Mouse (Mus musculus) layer of hippocampus, adult 11-12 months (tissue): Measurements from ENCODE around the gene Lekr1.

Experiments
- DNase-seq: peaks from one replicate; pipeline ENCODE4 v3.0.0; 2022; ENCODE audit warnings: low spot score

Lekr1 gene

GRCm38 (mm10) chr3:65656902-65657660 lies 8.9 kb upstream of the Lekr1 start:
- no peak for DNase-seq

- DNase-seq: no peak
Observed at GRCm38 (mm10) chr3:65658081-65658612, 7.9 kb upstream of the Lekr1 start.

GRCm38 (mm10) chr3:65658721-65659619 lies 7.1 kb upstream of the Lekr1 start:
- peak; percentile 79 for DNase-seq

GRCm38 (mm10) chr3:65659620-65659932 lies 6.5 kb upstream of the Lekr1 start:
- DNase-seq: no peak

- no peak for DNase-seq
Observed at GRCm38 (mm10) chr3:65660336-65660735, 5.7 kb upstream of the Lekr1 start.

DNA sequence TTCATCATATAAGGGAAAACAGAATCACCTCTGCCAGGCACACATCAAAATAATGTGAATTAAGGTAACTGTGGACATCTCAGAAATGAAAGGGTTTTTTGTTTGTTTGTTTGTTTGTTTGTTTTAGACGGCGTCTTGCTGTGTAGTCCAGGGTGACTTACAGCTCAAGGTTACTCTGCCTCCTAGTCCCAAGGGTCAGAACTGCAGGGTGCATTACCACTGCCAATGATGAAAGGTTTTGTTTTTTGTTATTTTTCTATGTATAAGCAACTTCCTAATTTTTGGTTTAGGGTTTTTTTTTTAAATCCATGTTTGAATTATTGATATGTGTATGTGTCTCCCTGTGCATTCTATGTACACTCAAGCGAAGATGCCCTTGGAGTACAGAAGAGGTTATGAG lies 4.3 kb upstream of the Lekr1 start:
- DNase-seq: no peak

DNA sequence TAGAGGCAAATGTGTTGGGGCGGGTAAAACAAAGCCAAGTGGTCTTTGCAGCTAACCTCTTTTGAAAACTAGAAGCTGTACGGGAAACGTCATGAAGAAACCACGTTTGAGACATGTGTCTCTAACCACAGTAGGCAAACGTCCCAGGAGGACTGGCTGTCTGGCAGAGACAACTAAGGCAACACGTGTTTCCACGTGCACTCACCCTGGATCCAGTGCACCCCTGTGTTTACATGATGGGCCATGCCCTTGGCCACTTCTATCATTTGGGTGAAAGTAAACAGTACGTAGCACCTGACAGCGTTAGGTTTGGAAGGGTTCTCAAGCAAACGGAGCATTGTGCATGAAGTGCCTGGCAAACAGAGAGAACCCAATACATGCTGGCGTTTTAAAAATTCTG lies 2.9 kb upstream of the Lekr1 start:
- DNase-seq: no peak

GRCm38 (mm10) chr3:65670216-65670615 lies 4.2 kb downstream of the Lekr1 start:
- no peak for DNase-seq

- no peak for DNase-seq
Observed at GRCm38 (mm10) chr3:65673725-65674124, 7.7 kb downstream of the Lekr1 start.

GRCm38 (mm10) chr3:65680612-65681011 lies 14.6 kb downstream of the Lekr1 start:
- DNase-seq: no peak

DNA sequence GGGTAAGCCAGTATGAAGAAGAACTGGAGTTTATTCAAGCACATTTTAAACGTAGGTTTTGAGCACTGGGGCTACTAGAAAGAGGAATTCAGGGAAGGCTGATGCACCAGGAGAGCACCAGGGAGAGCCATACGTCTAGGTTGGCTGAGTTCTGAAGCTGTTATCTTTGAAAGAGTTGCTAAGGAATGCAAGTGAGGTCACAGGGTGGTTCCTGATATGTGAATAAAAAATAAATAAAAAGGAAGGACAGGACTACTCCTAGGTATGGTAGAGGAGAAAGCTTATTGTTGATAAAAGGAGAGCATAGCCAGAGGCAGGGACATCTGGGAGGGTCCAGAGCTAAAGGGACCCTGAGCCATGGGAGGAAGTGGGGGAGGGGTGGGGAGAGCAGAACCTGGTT lies 23.7 kb downstream of the Lekr1 start:
- DNase-seq: no peak

DNA sequence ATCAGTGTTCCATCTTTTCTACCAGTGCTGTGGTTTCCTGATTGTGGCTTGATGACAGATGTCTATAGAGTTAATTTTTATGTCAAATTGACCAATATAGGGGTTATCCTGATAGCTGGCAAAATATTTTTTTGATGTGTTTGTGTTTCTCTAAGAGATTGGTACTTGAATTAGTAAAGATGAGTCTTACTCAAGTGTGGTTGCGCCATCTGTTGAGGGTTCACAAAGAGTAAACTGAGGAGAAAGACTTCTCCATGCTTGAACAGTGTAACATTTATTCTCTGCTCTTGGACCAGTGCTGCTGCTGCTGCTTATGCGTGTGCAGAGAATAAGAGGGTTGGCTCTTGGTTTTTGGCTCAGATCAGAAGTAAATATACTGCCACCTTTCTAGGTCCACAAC lies 24.8 kb downstream of the Lekr1 start:
- no peak for DNase-seq

GRCm38 (mm10) chr3:65699704-65700103 lies 33.7 kb downstream of the Lekr1 start:
- no peak for DNase-seq

DNA sequence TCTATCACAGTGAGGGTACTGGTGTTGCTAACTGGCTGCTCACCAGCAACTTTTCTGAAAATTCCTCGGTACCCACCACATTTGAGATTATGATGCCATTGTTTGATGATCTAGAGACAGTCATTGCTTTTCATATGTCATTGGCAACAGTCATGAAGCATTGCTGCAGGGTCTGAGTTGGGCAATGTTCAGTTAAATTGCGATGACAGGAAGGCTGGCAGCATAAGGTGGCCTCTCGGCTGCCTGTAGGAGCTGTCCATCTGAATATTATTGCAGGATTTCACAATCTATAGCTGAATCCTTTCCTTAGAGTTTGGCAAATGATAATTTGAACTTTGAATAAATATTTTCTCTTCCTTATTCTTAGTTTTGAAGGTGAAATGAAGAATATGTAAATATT lies 48.3 kb downstream of the Lekr1 start:
- DNase-seq: no peak

GRCm38 (mm10) chr3:65717406-65717805 lies 51.4 kb downstream of the Lekr1 start:
- DNase-seq: no peak

DNA sequence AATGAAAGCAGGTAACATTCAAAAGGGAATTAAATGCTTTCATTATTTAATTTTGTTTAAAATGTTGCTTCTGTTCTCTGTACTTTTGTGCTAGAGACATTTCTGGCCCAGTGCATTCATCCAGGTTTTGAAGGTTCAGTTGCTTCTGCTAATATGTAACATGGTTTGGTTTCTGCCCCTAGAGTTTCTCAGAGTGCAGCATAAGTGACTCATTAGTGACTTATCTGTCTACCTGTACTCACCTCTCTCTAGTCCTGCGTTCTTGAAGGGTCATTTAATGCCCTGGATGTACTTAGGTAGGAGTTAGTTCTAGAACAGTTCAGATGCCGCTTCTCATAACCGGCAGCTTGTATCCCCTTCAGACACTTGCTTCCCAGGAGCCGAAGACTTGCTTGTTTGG lies 56.9 kb downstream of the Lekr1 start:
- DNase-seq: no peak

DNA sequence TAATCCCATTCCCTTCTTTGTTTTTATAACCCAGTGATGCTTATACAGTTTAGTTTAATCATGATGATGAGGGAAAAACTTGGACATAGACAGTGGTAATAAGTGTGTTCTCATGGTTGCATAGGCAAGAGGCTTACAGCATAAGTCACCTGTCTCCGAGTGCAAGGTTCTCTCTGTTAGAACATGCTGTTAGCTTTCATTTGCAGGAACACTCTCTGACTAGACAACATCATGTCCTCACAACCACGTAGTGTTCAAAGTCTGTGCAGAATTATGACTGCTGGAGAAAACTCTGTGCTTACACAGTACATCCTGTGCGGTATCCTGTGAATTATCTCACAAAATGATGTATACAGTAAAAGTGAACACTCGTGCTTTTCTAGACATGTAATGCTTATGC lies 57.6 kb downstream of the Lekr1 start:
- no peak for DNase-seq

DNA sequence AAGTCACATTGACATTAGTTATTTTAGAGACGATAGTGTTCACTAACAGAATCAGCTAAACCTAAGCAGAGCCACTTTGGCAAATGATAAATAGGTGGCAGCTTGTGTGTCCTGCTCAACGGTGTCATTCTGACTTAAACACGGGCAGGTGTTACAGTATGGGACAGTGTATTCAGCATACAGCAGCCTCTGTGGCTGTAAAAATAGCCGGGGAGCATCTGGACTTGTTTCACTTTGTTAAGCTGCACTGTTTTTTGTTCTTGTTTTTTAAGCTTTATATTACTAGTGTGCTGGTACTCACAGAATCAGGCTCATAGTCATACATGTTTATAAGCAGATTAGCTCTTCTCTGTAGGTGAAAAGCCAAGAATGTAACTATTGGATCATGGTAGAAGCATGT lies 71.8 kb downstream of the Lekr1 start:
- no peak for DNase-seq

GRCm38 (mm10) chr3:65744936-65745335 lies 78.9 kb downstream of the Lekr1 start:
- no peak for DNase-seq

- DNase-seq: no peak
Observed at GRCm38 (mm10) chr3:65764511-65765508, 98.8 kb downstream of the Lekr1 start.

GRCm38 (mm10) chr3:65766387-65766786 lies 100.4 kb downstream of the Lekr1 start:
- DNase-seq: no peak
